Mouse (Mus musculus): ENCODE measurements around the gene Ddx47. TPM values are rescaled to one million over a fixed set of nuclear protein-coding genes. Genes with fewer than 3 reads are reported as not detected.

Ddx47 gene
- polyA plus RNA-seq (2012; ENCODE audit: insufficient read depth, insufficient read length, missing spikeins), result 70.4 and 73.4 TPM in 2 replicates

DNA sequence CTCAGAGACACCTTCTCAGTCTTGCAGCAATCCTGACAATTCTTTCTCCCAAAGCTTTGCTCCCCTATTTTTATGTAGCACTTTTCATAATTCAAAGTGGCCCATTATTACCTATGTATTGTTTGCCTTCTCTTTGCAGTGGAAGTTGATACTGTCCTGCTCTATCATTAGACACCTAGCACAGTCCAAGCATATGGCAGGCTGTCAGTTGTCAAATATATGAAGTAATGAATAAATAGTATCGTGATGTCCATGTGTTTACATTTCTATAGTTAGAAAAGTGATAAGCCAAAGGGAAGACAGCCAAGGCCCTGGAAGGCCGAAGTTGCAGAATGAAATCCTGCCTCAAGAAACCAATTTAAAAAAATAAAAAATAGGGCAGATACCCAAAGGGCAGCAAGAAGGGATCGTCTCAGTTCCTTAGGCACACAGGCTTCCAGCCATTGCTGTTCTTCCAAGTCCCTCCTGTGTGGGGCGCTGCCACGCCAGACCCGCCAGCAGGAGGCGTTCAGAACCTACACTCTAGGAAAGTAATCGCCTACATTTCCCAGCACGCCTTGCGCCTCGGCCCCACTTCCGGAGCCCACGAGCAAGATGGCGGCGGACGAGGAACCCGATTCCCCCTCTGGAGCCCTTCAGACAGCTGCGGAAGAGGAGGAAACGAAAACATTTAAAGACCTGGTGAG is at the start of gene Ddx47:
Gene Ddx47 (plus strand): TSS at position 565 of the 686 bp plus-strand sequence.
- Histone ChIP-seq H3K4me3 (ENCODE audit: insufficient read depth, low read length) (peak within 1 kb of the TSS; percentile 89), H3K27ac (ENCODE audit: insufficient read depth, low read depth, low read length) (peak within 1 kb of the TSS; percentile 54), H3K4me1 (ENCODE audit: control insufficient read depth, insufficient read depth, low read length) (peaks cover 25% of the 10 kb centered on the region)
- TF ChIP-seq CTCF (IDR thresholded peaks at IDR 0.05; ENCODE audit: low read depth, low read length) (peak; percentile 92), POLR2A (IDR thresholded peaks at IDR 0.05; ENCODE audit: borderline replicate concordance, low read depth, low read length) (no peak)

DNA sequence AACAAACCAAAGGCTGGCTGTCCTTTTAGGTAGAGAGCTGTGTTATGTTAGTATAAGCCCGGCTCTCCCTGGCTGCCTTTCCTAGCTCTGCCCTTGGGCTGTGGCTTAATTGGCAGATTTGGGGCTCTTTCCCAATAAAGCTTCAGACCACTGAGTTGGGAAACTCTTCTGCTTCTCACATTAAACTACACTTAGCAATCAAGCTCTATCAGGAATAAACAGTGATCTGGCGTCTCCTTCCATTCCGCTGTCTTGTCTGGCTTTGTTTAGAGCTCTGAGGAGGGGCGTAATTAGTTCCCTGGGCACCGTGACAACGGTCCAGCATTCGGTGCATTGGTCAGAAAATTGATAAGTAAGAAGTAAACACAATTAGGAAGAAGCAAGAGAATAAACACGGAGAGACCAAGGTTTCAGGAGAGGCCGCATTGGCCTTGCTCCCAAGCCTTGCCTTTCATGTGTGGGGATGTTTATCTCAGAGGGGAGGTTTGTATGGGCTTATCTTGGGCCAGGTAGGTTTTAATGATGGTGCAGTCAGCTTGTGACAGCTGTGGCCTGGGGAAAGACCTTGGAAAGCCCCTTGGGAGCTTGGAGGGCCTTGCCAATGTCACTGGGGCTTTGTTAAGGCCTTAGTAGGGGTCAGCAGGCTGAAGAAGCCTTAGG is 49.4 kb upstream of the Ddx47 start:
- Histone ChIP-seq H3K4me1 (ENCODE audit: control insufficient read depth, insufficient read depth, low read length) (no peaks in the 10 kb centered on the region), H3K27ac (ENCODE audit: insufficient read depth, low read depth, low read length) (no peak overlapping the region), H3K4me3 (ENCODE audit: insufficient read depth, low read length) (no peak overlapping the region)
- TF ChIP-seq CTCF (IDR thresholded peaks at IDR 0.05; ENCODE audit: low read depth, low read length) (no peak), POLR2A (IDR thresholded peaks at IDR 0.05; ENCODE audit: borderline replicate concordance, low read depth, low read length) (no peak)

DNA sequence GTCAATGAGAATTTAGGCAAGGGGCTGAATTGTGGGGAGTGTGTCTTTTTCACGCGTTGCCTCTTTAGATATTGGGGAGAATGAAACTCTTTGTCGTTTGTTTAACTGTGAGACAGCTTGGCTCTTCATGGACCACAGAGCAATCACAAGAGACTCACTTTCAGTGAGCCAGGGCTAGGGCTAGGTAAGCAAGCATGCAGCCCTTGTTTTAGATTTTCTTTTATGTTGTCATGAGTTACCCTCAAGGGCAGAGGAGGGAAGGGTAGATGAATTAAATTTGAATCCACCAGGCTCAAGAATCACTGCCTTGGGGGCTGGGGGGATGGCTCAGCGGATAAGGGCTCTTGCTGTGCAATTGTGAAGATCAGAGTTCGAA is 48.9 kb upstream of the Ddx47 start:
- H3K4me3 ChIP-seq (ENCODE audit: insufficient read depth, low read length), result no peak overlapping the region
- TF ChIP-seq POLR2A (IDR thresholded peaks at IDR 0.05; ENCODE audit: borderline replicate concordance, low read depth, low read length), result no peak
- TF ChIP-seq CTCF (IDR thresholded peaks at IDR 0.05; ENCODE audit: low read depth, low read length), result no peak
- H3K27ac ChIP-seq (ENCODE audit: insufficient read depth, low read depth, low read length), result no peak overlapping the region
- H3K4me1 ChIP-seq (ENCODE audit: control insufficient read depth, insufficient read depth, low read length), result no peaks in the 10 kb centered on the region

DNA sequence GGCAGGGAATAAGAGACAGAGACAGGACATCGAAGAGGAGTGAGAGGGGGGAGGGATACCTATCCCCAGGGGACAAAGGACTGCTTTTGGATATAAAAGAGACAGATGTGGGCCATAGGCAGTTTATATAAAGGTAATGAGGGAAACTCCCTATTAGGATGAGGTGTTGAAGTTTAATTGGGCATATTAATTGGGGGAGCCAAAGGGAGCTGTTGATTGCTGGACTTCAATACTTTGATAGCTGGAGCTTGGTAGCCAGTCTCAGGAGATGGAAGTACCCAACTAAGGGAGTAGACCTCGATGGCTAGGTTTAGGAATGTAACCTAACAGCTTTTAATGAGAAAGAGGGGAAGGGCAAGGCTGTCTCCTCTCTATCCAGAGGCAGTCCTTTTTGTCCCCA is 47.5 kb upstream of the Ddx47 start:
- Histone ChIP-seq H3K4me1 (ENCODE audit: control insufficient read depth, insufficient read depth, low read length) (no peaks in the 10 kb centered on the region), H3K4me3 (ENCODE audit: insufficient read depth, low read length) (no peak overlapping the region), H3K27ac (ENCODE audit: insufficient read depth, low read depth, low read length) (no peak overlapping the region)
- TF ChIP-seq POLR2A (IDR thresholded peaks at IDR 0.05; ENCODE audit: borderline replicate concordance, low read depth, low read length) (no peak), CTCF (IDR thresholded peaks at IDR 0.05; ENCODE audit: low read depth, low read length) (no peak)

DNA sequence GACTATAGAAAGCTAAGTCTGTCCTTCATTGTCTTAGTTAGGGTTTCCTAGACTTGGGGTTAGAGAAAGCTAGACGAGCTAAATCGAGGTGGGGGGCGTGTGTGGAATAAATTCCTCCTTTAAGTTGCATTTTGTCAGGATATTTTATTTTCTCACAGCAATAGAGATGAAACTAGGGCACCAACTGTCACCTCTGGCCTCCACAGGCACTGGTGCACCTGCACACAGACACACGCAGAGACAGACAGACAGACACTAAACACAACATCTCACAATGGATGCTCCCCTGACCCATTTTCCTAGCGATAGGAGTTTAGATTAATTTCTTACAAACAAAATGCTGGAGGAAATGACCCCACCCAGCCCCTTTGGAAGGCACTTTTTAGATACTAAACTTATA is 44.7 kb upstream of the Ddx47 start:
- H3K4me3 ChIP-seq (ENCODE audit: insufficient read depth, low read length), result no peak overlapping the region
- no peak overlapping the region for H3K27ac ChIP-seq (ENCODE audit: insufficient read depth, low read depth, low read length)
- no peak for TF ChIP-seq POLR2A (IDR thresholded peaks at IDR 0.05; ENCODE audit: borderline replicate concordance, low read depth, low read length)
- no peak for TF ChIP-seq CTCF (IDR thresholded peaks at IDR 0.05; ENCODE audit: low read depth, low read length)
- no peaks in the 10 kb centered on the region for H3K4me1 ChIP-seq (ENCODE audit: control insufficient read depth, insufficient read depth, low read length)

DNA sequence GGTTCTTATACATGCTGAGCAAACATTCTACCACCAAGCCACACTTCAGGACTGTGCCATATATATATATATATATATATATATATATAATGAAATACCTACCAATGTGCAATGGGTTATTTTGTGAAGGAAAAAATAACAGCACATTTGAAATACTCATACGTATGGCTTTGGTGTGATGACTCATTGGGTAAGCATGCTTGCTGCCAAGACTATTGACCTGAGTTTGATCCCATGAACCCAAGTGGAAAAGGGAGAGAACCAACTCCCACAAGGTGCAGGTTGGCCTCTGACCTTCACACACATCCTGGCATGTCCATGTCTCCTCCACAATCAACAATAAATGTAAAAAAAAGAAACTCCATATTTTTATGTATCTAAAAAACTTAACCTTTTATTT is 43.1 kb upstream of the Ddx47 start:
- TF ChIP-seq CTCF (IDR thresholded peaks at IDR 0.05; ENCODE audit: low read depth, low read length) (no peak), POLR2A (IDR thresholded peaks at IDR 0.05; ENCODE audit: borderline replicate concordance, low read depth, low read length) (no peak)

DNA sequence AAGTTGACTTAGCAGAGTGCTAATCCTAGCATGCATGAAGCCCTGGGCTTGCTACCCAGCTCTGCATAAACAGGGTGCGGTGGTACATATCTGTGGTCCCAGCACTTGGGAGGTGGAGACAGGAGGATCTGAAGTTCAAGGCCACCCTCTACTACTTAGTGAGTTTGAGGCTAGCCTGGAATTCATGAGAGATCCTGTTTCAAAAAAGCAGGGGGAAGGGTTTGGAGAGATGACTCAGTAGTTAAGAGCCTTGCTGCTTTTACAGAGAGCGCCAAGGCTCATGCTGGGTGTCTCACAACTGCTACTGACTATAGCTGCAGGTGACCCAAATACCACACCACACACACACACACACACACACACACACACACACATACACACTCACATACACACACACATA is 41.9 kb upstream of the Ddx47 start:
- H3K4me3 ChIP-seq (ENCODE audit: insufficient read depth, low read length), result no peak overlapping the region
- TF ChIP-seq CTCF (IDR thresholded peaks at IDR 0.05; ENCODE audit: low read depth, low read length) (no peak), POLR2A (IDR thresholded peaks at IDR 0.05; ENCODE audit: borderline replicate concordance, low read depth, low read length) (no peak)
- no peak overlapping the region for H3K27ac ChIP-seq (ENCODE audit: insufficient read depth, low read depth, low read length)
- H3K4me1 ChIP-seq (ENCODE audit: control insufficient read depth, insufficient read depth, low read length), result no peaks in the 10 kb centered on the region

More for the DNA sequence above, 43.1 kb upstream of the Ddx47 start:
- H3K27ac ChIP-seq (ENCODE audit: insufficient read depth, low read depth, low read length), result no peak overlapping the region
- H3K4me1 ChIP-seq (ENCODE audit: control insufficient read depth, insufficient read depth, low read length), result no peaks in the 10 kb centered on the region
- H3K4me3 ChIP-seq (ENCODE audit: insufficient read depth, low read length), result no peak overlapping the region

DNA sequence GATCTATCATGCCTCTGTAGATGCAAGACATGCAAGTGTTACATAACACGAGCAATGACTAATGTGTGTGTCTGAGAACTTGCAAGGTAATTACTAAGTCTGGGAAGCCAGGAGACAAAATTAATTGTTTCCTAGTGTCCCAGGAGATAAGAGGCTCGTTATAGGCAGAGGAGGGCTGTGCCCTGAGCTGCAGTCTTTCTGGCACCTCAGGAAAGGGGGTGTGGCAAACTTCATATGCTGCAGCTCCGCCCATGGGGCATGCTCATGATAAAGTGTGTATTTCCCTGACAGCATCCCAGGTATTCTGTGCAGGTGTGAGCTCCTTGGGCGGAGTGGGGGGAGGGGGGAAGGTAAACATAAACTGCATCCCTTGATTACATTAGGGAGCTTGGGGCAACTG is 39.3 kb upstream of the Ddx47 start:
- H3K27ac ChIP-seq (ENCODE audit: insufficient read depth, low read depth, low read length), result no peak overlapping the region
- H3K4me3 ChIP-seq (ENCODE audit: insufficient read depth, low read length), result no peak overlapping the region
- no peaks in the 10 kb centered on the region for H3K4me1 ChIP-seq (ENCODE audit: control insufficient read depth, insufficient read depth, low read length)
- TF ChIP-seq CTCF (IDR thresholded peaks at IDR 0.05; ENCODE audit: low read depth, low read length) (no peak), POLR2A (IDR thresholded peaks at IDR 0.05; ENCODE audit: borderline replicate concordance, low read depth, low read length) (no peak)

DNA sequence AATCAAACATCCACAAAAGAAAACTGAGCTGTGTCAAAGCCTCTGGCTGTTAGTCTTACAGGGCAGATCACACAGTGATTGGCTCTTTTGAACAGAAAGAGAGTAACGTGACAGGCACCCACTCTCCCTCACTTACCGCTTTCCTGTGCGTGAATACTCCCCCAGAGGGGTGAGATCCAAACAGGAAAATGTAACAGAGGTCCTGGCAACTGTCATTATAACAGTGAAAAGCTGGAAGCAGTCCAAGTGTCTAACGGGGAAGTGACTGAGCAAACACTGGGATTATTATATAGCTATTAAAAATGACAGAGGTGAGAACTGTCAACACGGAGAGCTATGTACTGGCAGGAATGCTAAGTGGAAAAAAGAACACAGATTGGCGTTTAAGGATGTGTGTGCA is 34.8 kb upstream of the Ddx47 start:
- TF ChIP-seq POLR2A (IDR thresholded peaks at IDR 0.05; ENCODE audit: borderline replicate concordance, low read depth, low read length), result no peak
- Histone ChIP-seq H3K27ac (ENCODE audit: insufficient read depth, low read depth, low read length) (no peak overlapping the region), H3K4me1 (ENCODE audit: control insufficient read depth, insufficient read depth, low read length) (peaks cover 2% of the 10 kb centered on the region; the same call in 1 of the 2 replicates), H3K4me3 (ENCODE audit: insufficient read depth, low read length) (no peak overlapping the region)

Data from bone marrow macrophage, adult 2 months (primary cell).